Mouse (Mus musculus) forebrain, embryonic 14.5 days (tissue): ENCODE results near the gene Pip4k2a. TPM values are rescaled to one million over a fixed set of nuclear protein-coding genes. Genes with fewer than 3 reads are reported as not detected.

ENCODE experiments used
- ATAC-seq: fragments of 200-750 bp; cut with Nextera tagmentation; 2 replicates; pipeline ENCODE4 v1.8.0; 2017; ENCODE audit warnings: mild to moderate bottlenecking, moderate library complexity
- DNase-seq: peaks from one replicate; pipeline ENCODE4 v3.0.0-alpha.2; 2015; ENCODE audit warnings: low spot score
- H3K27ac ChIP-seq: fragments of 300-500 bp; sonication (generic); 2 replicates; pipeline ENCODE4 v1.5.1; 2014; ENCODE audit warnings: low read depth, mild to moderate bottlenecking, control low read depth, low read length, moderate library complexity
- H3K27me3 ChIP-seq: fragments of 300-500 bp; sonication (generic); replicated peaks from 2 replicates; pipeline ENCODE4 v1.6.1; 2014; ENCODE audit warnings: low read length, control low read depth, mixed read lengths; ENCODE audit not compliant: control insufficient read depth, insufficient read depth
- H3K36me3 ChIP-seq: fragments of 300-500 bp; sonication (generic); 2 replicates; pipeline ENCODE4 v1.6.1; 2014; ENCODE audit warnings: low read length, control low read depth; ENCODE audit not compliant: control insufficient read depth, insufficient read depth
- H3K4me1 ChIP-seq: fragments of 300-500 bp; sonication (generic); 2 replicates; pipeline ENCODE4 v1.6.1; 2014; ENCODE audit warnings: antibody characterized with exemption, low read length, control low read depth; ENCODE audit not compliant: control insufficient read depth, insufficient read depth
- H3K4me2 ChIP-seq: fragments of 300-500 bp; sonication (generic); 2 replicates; pipeline ENCODE4 v1.6.1; 2014; ENCODE audit warnings: mild to moderate bottlenecking, control low read depth, low read length
- H3K4me3 ChIP-seq: fragments of 300-500 bp; sonication (generic); 2 replicates; pipeline ENCODE4 v1.5.1; 2014; ENCODE audit warnings: low read depth, low read length, control low read depth
- H3K9ac ChIP-seq: fragments of 300-500 bp; sonication (generic); 2 replicates; pipeline ENCODE4 v1.6.1; 2014; ENCODE audit warnings: mild to moderate bottlenecking, low read length, control low read depth, moderate library complexity
- H3K9me3 ChIP-seq: fragments of 300-500 bp; sonication (generic); replicated peaks from 2 replicates; pipeline ENCODE4 v1.6.1; 2016; ENCODE audit warnings: low read length, control low read depth, mixed read lengths; ENCODE audit not compliant: control insufficient read depth
- WGBS: fragments of 180-500 bp; shearing (Covaris S2); extraction: QIAGEN DNeasy Blood & Tissue Kit; methylation state at CpG from one replicate; pipeline ENCODE4 v1.1.7; 2014; 5-methylcytosine and 5-hydroxymethylcytosine counted together
- polyA plus RNA-seq: library from polyadenylated mRNA; unstranded; fragments of >200 nt; fragmentation: Nextera tagmentation; extraction: Ambion mirVana; gene quantifications from 2 replicates; pipeline ENCODE4 v1.2.1, GENCODE M21; 2014

Gene Pip4k2a
- polyA plus RNA-seq, 1 experiment from 2014 or later = 11.0 TPM

- H3K4me2 ChIP-seq = no peak overlapping the region
- H3K27ac ChIP-seq = no peak overlapping the region
- peak; percentile 75 for DNase-seq
- no peaks in the 10 kb centered on the region for H3K9me3 ChIP-seq
- H3K4me3 ChIP-seq = no peak overlapping the region
- H3K36me3 ChIP-seq = no peaks in the 10 kb centered on the region
- no peak overlapping the region for H3K9ac ChIP-seq
- H3K4me1 ChIP-seq = no peaks in the 10 kb centered on the region
- WGBS = 2% methylated on average over 2 of the region's 2 CpGs
- no peaks in the 10 kb centered on the region for H3K27me3 ChIP-seq
- peak; percentile 69; the same call in 1 of the 2 replicates for ATAC-seq
Observed at GRCm38 (mm10) chr2:18872797-18873196, 125.1 kb downstream of the Pip4k2a start.

- DNase-seq = no peak
- H3K36me3 ChIP-seq = no peaks in the 10 kb centered on the region
- ATAC-seq = no peak
- H3K27me3 ChIP-seq = no peaks in the 10 kb centered on the region
- WGBS = 91% methylated on average over 3 of the region's 3 CpGs
- no peak overlapping the region for H3K4me2 ChIP-seq
- no peak overlapping the region for H3K9ac ChIP-seq
- H3K9me3 ChIP-seq = no peaks in the 10 kb centered on the region
- H3K4me1 ChIP-seq = no peaks in the 10 kb centered on the region
- H3K27ac ChIP-seq = no peak overlapping the region
- no peak overlapping the region for H3K4me3 ChIP-seq
Observed at GRCm38 (mm10) chr2:18871087-18871486, 126.8 kb downstream of the Pip4k2a start.

GRCm38 (mm10) chr2:18867069-18867468, 130.9 kb downstream of the Pip4k2a start:
- Histone ChIP-seq H3K27me3 (no peaks in the 10 kb centered on the region), H3K9me3 (no peaks in the 10 kb centered on the region), H3K27ac (no peak overlapping the region), H3K4me2 (no peak overlapping the region), H3K4me1 (no peaks in the 10 kb centered on the region), H3K36me3 (no peaks in the 10 kb centered on the region), H3K9ac (no peak overlapping the region), H3K4me3 (no peak overlapping the region)
- ATAC-seq (no peak), DNase-seq (no peak)
- 90% methylated on average over 2 of the region's 2 CpGs for WGBS

- Histone ChIP-seq H3K4me3 (no peak overlapping the region), H3K9me3 (no peaks in the 10 kb centered on the region), H3K4me1 (peaks cover 11% of the 10 kb centered on the region; the same call in 1 of the 2 replicates), H3K4me2 (no peak overlapping the region), H3K27me3 (no peaks in the 10 kb centered on the region), H3K9ac (no peak overlapping the region), H3K36me3 (no peaks in the 10 kb centered on the region), H3K27ac (no peak overlapping the region)
- 89% methylated on average over 5 of the region's 5 CpGs for WGBS
- DNase-seq (no peak), ATAC-seq (no peak)
Observed at GRCm38 (mm10) chr2:18864719-18865118, 133.2 kb downstream of the Pip4k2a start.

- 74% methylated on average over 5 of the region's 5 CpGs for WGBS
Observed at GRCm38 (mm10) chr2:18861607-18862158, 136.2 kb downstream of the Pip4k2a start.

GRCm38 (mm10) chr2:18860686-18861085, 137.2 kb downstream of the Pip4k2a start:
- Histone ChIP-seq H3K4me3 (no peak overlapping the region), H3K9me3 (no peaks in the 10 kb centered on the region), H3K36me3 (no peaks in the 10 kb centered on the region), H3K27ac (no peak overlapping the region), H3K4me1 (peaks cover 11% of the 10 kb centered on the region; the same call in 1 of the 2 replicates), H3K4me2 (no peak overlapping the region), H3K27me3 (no peaks in the 10 kb centered on the region), H3K9ac (no peak overlapping the region)
- DNase-seq (peak; percentile 72), ATAC-seq (peak; percentile 46; the same call in 1 of the 2 replicates)
- WGBS = 6% methylated on average over 9 of the region's 9 CpGs

More at GRCm38 (mm10) chr2:18861607-18862158, 136.2 kb downstream of the Pip4k2a start:
- no peaks in the 10 kb centered on the region for H3K9me3 ChIP-seq
- H3K4me3 ChIP-seq = no peak overlapping the region
- no peak overlapping the region for H3K27ac ChIP-seq
- no peaks in the 10 kb centered on the region for H3K27me3 ChIP-seq
- ATAC-seq (no peak), DNase-seq (no peak)
- no peak overlapping the region for H3K9ac ChIP-seq
- H3K4me1 ChIP-seq = peaks cover 11% of the 10 kb centered on the region; the same call in 1 of the 2 replicates
- H3K36me3 ChIP-seq = no peaks in the 10 kb centered on the region
- no peak overlapping the region for H3K4me2 ChIP-seq

- Histone ChIP-seq H3K27me3 (no peaks in the 10 kb centered on the region), H3K27ac (no peak overlapping the region), H3K4me3 (no peak overlapping the region), H3K9ac (no peak overlapping the region), H3K4me1 (peaks cover 11% of the 10 kb centered on the region; the same call in 1 of the 2 replicates), H3K9me3 (no peaks in the 10 kb centered on the region), H3K4me2 (no peak overlapping the region), H3K36me3 (no peaks in the 10 kb centered on the region)
- ATAC-seq = no peak
- 95% methylated on average over 3 of the region's 3 CpGs for WGBS
- DNase-seq = no peak
Observed at GRCm38 (mm10) chr2:18857952-18858351, 140.0 kb downstream of the Pip4k2a start.

GRCm38 (mm10) chr2:18856461-18856860, 141.5 kb downstream of the Pip4k2a start:
- Histone ChIP-seq H3K9ac (no peak overlapping the region), H3K4me1 (peaks cover 11% of the 10 kb centered on the region; the same call in 1 of the 2 replicates), H3K9me3 (no peaks in the 10 kb centered on the region), H3K4me2 (no peak overlapping the region), H3K4me3 (no peak overlapping the region), H3K27ac (no peak overlapping the region), H3K36me3 (no peaks in the 10 kb centered on the region), H3K27me3 (no peaks in the 10 kb centered on the region)
- WGBS = 20% methylated on average over 13 of the region's 13 CpGs
- DNase-seq (no peak), ATAC-seq (no peak)

- WGBS = 75% methylated on average over 8 of the region's 8 CpGs
Observed at GRCm38 (mm10) chr2:18855246-18855645, 142.7 kb downstream of the Pip4k2a start.

More at GRCm38 (mm10) chr2:18855246-18855645, 142.7 kb downstream of the Pip4k2a start:
- peaks cover under 1% of the 10 kb centered on the region; the same call in 1 of the 2 replicates for H3K4me1 ChIP-seq
- no peak overlapping the region for H3K27ac ChIP-seq
- H3K36me3 ChIP-seq = no peaks in the 10 kb centered on the region
- DNase-seq = no peak
- H3K9me3 ChIP-seq = no peaks in the 10 kb centered on the region
- H3K9ac ChIP-seq = no peak overlapping the region
- no peak overlapping the region for H3K4me2 ChIP-seq
- no peaks in the 10 kb centered on the region for H3K27me3 ChIP-seq
- ATAC-seq = no peak
- H3K4me3 ChIP-seq = no peak overlapping the region
